Mouse (Mus musculus) CD8-positive naive resting alpha-beta T cell, adult 57 days (primary cell): ENCODE results near the gene Pfkfb2. TPM values are rescaled to one million over a fixed set of nuclear protein-coding genes. Genes with fewer than 3 reads are reported as not detected.

Experiments
- total RNA-seq: library from RNA; stranded (reverse); gene quantifications from one replicate; pipeline ENCODE4 v1.2.4, GENCODE M21; 2023

Pfkfb2 gene
- 20.9 TPM for total RNA-seq

GRCm38 (mm10) chr1:130729153-130729552 lies at the start of gene Pfkfb2:
Pfkfb2 (minus strand) TSS chr1:130729253.

GRCm38 (mm10) chr1:130731741-130732337 lies 2.8 kb upstream of the Pfkfb2 start, which contains the start of gene AA986860:
AA986860 (plus strand) TSS chr1:130731976.

GRCm38 (mm10) chr1:130717291-130717871 lies 11.7 kb downstream of the Pfkfb2 start, which contains the start of gene Yod1:
Yod1 (plus strand) TSS chr1:130717327.

GRCm38 (mm10) chr1:130715561-130716217 lies 13.4 kb downstream of the Pfkfb2 start, which contains the start of gene Gm29427:
Gm29427 (minus strand) TSS chr1:130715799.

GRCm38 (mm10) chr1:130661454-130661853 lies 67.6 kb downstream of the Pfkfb2 start, which contains the start of gene C4bp:
C4bp (minus strand) TSS chr1:130661632.

Other genes with a start within 250 kb of the Pfkfb2 start
- not detected for gene Zp3r, start 99.6 kb downstream of the Pfkfb2 start, total RNA-seq
- not detected for gene C4bp, start 67.6 kb downstream of the Pfkfb2 start, total RNA-seq
- gene Gm29427, start 13.5 kb downstream of the Pfkfb2 start, total RNA-seq: not detected
- 10.4 TPM for gene Yod1, start 11.9 kb downstream of the Pfkfb2 start, total RNA-seq
- gene AA986860, start 2.7 kb upstream of the Pfkfb2 start, total RNA-seq: 0.80 TPM
- gene Fcamr, start 71.6 kb upstream of the Pfkfb2 start, total RNA-seq: not detected
- 0.21 TPM for gene Pigr, start 97.4 kb upstream of the Pfkfb2 start, total RNA-seq
- gene Fcmr, start 136.4 kb upstream of the Pfkfb2 start, total RNA-seq: 60.2 TPM
- not detected for gene Il24, start 158.2 kb upstream of the Pfkfb2 start, total RNA-seq
- not detected for gene Il20, start 182.2 kb upstream of the Pfkfb2 start, total RNA-seq
- not detected for gene Il19, start 210.9 kb upstream of the Pfkfb2 start, total RNA-seq